Mouse (Mus musculus): ENCODE data around the gene Kcnj3. TPM values are rescaled to one million over a fixed set of nuclear protein-coding genes. Genes with fewer than 3 reads are reported as not detected.

The Kcnj3 gene
- polyA plus RNA-seq, 1 experiment: 0.31 TPM

- 3% methylated on average over 51 of the region's 51 CpGs for WGBS
- TF ChIP-seq POLR2A (IDR thresholded peaks at IDR 0.05; ENCODE audit: low read depth, low read length) (no peak), CTCF (conservative IDR thresholded peaks at IDR 0.05; ENCODE audit: insufficient read depth, insufficient read length, low read depth, low read length) (no peak)
- H3K4me3 ChIP-seq (ENCODE audit: insufficient read depth, low read depth, low read length): 0 out of 2 replicates have a peak overlapping the region, but pooled peaks have one; percentile 15
Observed at GRCm38 (mm10) chr2:55437007-55437949, 1.5 kb downstream of the Kcnj3 start.

GRCm38 (mm10) chr2:55437977-55438376 is 2.2 kb downstream of the Kcnj3 start:
- 12% methylated on average over 1 of the region's 1 CpGs for WGBS
- H3K27ac ChIP-seq (ENCODE audit: insufficient read depth, low read depth, low read length): no peak overlapping the region
- H3K4me3 ChIP-seq (ENCODE audit: insufficient read depth, low read depth, low read length): no peak overlapping the region
- no peaks in the 10 kb centered on the region for H3K4me1 ChIP-seq (ENCODE audit: control insufficient read depth, insufficient read depth, low read length)
- TF ChIP-seq POLR2A (IDR thresholded peaks at IDR 0.05; ENCODE audit: low read depth, low read length): no peak
- no peak for TF ChIP-seq CTCF (conservative IDR thresholded peaks at IDR 0.05; ENCODE audit: insufficient read depth, insufficient read length, low read depth, low read length)
- no peaks in the 10 kb centered on the region for H3K36me3 ChIP-seq (ENCODE audit: control insufficient read depth, insufficient read depth, low read length)
- 0 out of 2 replicates have a peak, but pooled peaks cover 2% of the 10 kb centered on the region for H3K27me3 ChIP-seq (replicated peaks; ENCODE audit: control insufficient read depth, insufficient read depth, low read length)
- DNase-seq: no peak

More at GRCm38 (mm10) chr2:55437007-55437949, 1.5 kb downstream of the Kcnj3 start:
- Histone ChIP-seq H3K27ac (ENCODE audit: insufficient read depth, low read depth, low read length) (no peak overlapping the region), H3K27me3 (replicated peaks; ENCODE audit: control insufficient read depth, insufficient read depth, low read length) (0 out of 2 replicates have a peak, but pooled peaks cover 2% of the 10 kb centered on the region), H3K36me3 (ENCODE audit: control insufficient read depth, insufficient read depth, low read length) (no peaks in the 10 kb centered on the region), H3K4me1 (ENCODE audit: control insufficient read depth, insufficient read depth, low read length) (no peaks in the 10 kb centered on the region)
- DNase-seq: no peak

- DNase-seq: no peak
- no peak overlapping the region for H3K4me3 ChIP-seq (ENCODE audit: insufficient read depth, low read depth, low read length)
- TF ChIP-seq CTCF (conservative IDR thresholded peaks at IDR 0.05; ENCODE audit: insufficient read depth, insufficient read length, low read depth, low read length) (no peak), POLR2A (IDR thresholded peaks at IDR 0.05; ENCODE audit: low read depth, low read length) (no peak)
- H3K27me3 ChIP-seq (replicated peaks; ENCODE audit: control insufficient read depth, insufficient read depth, low read length): 0 out of 2 replicates have a peak, but pooled peaks cover 2% of the 10 kb centered on the region
- no peak overlapping the region for H3K27ac ChIP-seq (ENCODE audit: insufficient read depth, low read depth, low read length)
- no peaks in the 10 kb centered on the region for H3K36me3 ChIP-seq (ENCODE audit: control insufficient read depth, insufficient read depth, low read length)
- H3K4me1 ChIP-seq (ENCODE audit: control insufficient read depth, insufficient read depth, low read length): no peaks in the 10 kb centered on the region
Observed at GRCm38 (mm10) chr2:55439211-55439610, 3.4 kb downstream of the Kcnj3 start.

GRCm38 (mm10) chr2:55442006-55442405 is 6.2 kb downstream of the Kcnj3 start:
- no peak overlapping the region for H3K4me3 ChIP-seq (ENCODE audit: insufficient read depth, low read depth, low read length)
- no peaks in the 10 kb centered on the region for H3K27me3 ChIP-seq (replicated peaks; ENCODE audit: control insufficient read depth, insufficient read depth, low read length)
- TF ChIP-seq POLR2A (IDR thresholded peaks at IDR 0.05; ENCODE audit: low read depth, low read length) (no peak), CTCF (conservative IDR thresholded peaks at IDR 0.05; ENCODE audit: insufficient read depth, insufficient read length, low read depth, low read length) (no peak)
- WGBS: 83% methylated on average over 2 of the region's 2 CpGs
- no peaks in the 10 kb centered on the region for H3K36me3 ChIP-seq (ENCODE audit: control insufficient read depth, insufficient read depth, low read length)
- no peaks in the 10 kb centered on the region for H3K4me1 ChIP-seq (ENCODE audit: control insufficient read depth, insufficient read depth, low read length)
- DNase-seq: no peak
- no peak overlapping the region for H3K27ac ChIP-seq (ENCODE audit: insufficient read depth, low read depth, low read length)

- no peak for TF ChIP-seq POLR2A (IDR thresholded peaks at IDR 0.05; ENCODE audit: low read depth, low read length)
- no peak for TF ChIP-seq CTCF (conservative IDR thresholded peaks at IDR 0.05; ENCODE audit: insufficient read depth, insufficient read length, low read depth, low read length)
- H3K36me3 ChIP-seq (ENCODE audit: control insufficient read depth, insufficient read depth, low read length): no peaks in the 10 kb centered on the region
- no peak for DNase-seq
- no peak overlapping the region for H3K4me3 ChIP-seq (ENCODE audit: insufficient read depth, low read depth, low read length)
- no peaks in the 10 kb centered on the region for H3K4me1 ChIP-seq (ENCODE audit: control insufficient read depth, insufficient read depth, low read length)
- H3K27ac ChIP-seq (ENCODE audit: insufficient read depth, low read depth, low read length): no peak overlapping the region
- no peaks in the 10 kb centered on the region for H3K27me3 ChIP-seq (replicated peaks; ENCODE audit: control insufficient read depth, insufficient read depth, low read length)
Observed at GRCm38 (mm10) chr2:55447298-55447697, 11.5 kb downstream of the Kcnj3 start.

GRCm38 (mm10) chr2:55450774-55451173 is 15.0 kb downstream of the Kcnj3 start:
- no peaks in the 10 kb centered on the region for H3K36me3 ChIP-seq (ENCODE audit: control insufficient read depth, insufficient read depth, low read length)
- no peak for TF ChIP-seq CTCF (conservative IDR thresholded peaks at IDR 0.05; ENCODE audit: insufficient read depth, insufficient read length, low read depth, low read length)
- TF ChIP-seq POLR2A (IDR thresholded peaks at IDR 0.05; ENCODE audit: low read depth, low read length): no peak
- no peak overlapping the region for H3K4me3 ChIP-seq (ENCODE audit: insufficient read depth, low read depth, low read length)
- H3K27ac ChIP-seq (ENCODE audit: insufficient read depth, low read depth, low read length): no peak overlapping the region
- no peak for DNase-seq
- H3K4me1 ChIP-seq (ENCODE audit: control insufficient read depth, insufficient read depth, low read length): no peaks in the 10 kb centered on the region
- 88% methylated on average over 1 of the region's 1 CpGs for WGBS
- no peaks in the 10 kb centered on the region; the same call in 1 of the 2 replicates for H3K27me3 ChIP-seq (replicated peaks; ENCODE audit: control insufficient read depth, insufficient read depth, low read length)

- 87% methylated on average over 2 of the region's 2 CpGs for WGBS
- no peaks in the 10 kb centered on the region for H3K36me3 ChIP-seq (ENCODE audit: control insufficient read depth, insufficient read depth, low read length)
- no peak overlapping the region for H3K4me3 ChIP-seq (ENCODE audit: insufficient read depth, low read depth, low read length)
- no peaks in the 10 kb centered on the region for H3K27me3 ChIP-seq (replicated peaks; ENCODE audit: control insufficient read depth, insufficient read depth, low read length)
- H3K4me1 ChIP-seq (ENCODE audit: control insufficient read depth, insufficient read depth, low read length): no peaks in the 10 kb centered on the region
- H3K27ac ChIP-seq (ENCODE audit: insufficient read depth, low read depth, low read length): no peak overlapping the region
- no peak for TF ChIP-seq POLR2A (IDR thresholded peaks at IDR 0.05; ENCODE audit: low read depth, low read length)
- no peak for TF ChIP-seq CTCF (conservative IDR thresholded peaks at IDR 0.05; ENCODE audit: insufficient read depth, insufficient read length, low read depth, low read length)
- DNase-seq: no peak
Observed at GRCm38 (mm10) chr2:55459195-55459594, 23.4 kb downstream of the Kcnj3 start.

Data from kidney, adult 2 months (tissue).